Mouse (Mus musculus) kidney, postnatal 36 days (tissue): ENCODE measurements around the gene Fuca1.

Source experiments
- DNase-seq, 2 experiments: peaks; one replicate each; pipeline ENCODE4 v3.0.0; 2021 to 2022; ENCODE audit warnings: mixed read lengths in 2 of 2

The Fuca1 gene

DNA sequence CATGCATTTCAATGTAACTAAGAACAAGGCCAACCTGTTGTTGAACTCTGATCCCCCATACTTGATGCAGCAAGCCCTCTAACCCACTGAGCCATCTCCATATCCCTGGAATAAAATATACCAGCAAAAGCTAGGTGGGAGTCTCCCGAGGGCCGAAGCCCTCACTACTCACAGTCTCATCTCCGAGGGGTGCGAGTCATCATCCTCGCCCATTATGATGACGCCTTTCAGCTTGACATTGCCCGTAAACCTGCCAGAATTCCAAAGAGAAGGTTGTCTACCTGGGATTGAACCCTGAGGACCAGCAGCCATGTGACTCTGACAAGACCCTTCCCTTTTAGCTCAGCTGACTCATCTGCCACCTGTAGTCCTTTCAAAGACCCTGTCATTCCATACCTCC, 65.2 kb downstream of the Fuca1 start:
- no peak for DNase-seq

DNA sequence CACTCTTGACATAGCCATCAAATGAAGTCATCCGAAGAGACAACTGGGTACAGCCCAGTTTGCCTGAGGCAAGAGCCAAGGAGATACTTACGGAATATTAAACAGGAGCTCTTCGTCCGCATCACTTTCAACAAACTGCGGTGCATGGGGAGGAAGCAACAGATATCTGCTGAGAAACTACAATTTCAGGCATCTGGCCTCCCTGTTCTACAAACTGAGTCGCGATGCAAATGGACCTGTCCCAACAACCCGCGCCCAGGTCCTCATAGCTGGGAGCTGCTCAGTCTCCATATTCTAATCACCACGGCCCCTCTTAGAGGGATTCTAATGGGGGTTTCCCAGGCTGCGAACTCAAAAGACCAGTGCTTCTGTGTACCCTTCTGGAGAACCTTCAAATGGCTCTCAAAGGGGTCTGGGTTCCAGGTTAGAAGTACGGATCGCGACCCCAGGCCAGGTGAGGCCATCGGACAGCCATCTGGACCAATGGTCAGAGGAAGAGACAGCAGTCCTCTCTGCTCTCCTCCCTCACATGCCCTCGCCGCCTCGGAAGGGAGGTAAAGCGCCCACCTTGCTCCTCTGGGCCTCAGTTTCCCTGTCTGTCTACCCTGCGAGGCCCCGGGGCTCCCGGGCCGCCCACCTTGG, 65.9 kb downstream of the Fuca1 start:
- DNase-seq, result no peak

- DNase-seq, result peak; percentile 92 to 94
These were observed 66.6 kb downstream of the Fuca1 start, which contains the start of gene Pithd1 for GRCm38 (mm10) chr4:135986943-135987710. Pithd1 (minus strand) TSS chr4:135987264.

GRCm38 (mm10) chr4:135987714-135988113, 67.2 kb downstream of the Fuca1 start:
- no peak for DNase-seq
